Comparison of ENCODE assay signal across 8 mouse cellular contexts in the genomic region with DNA sequence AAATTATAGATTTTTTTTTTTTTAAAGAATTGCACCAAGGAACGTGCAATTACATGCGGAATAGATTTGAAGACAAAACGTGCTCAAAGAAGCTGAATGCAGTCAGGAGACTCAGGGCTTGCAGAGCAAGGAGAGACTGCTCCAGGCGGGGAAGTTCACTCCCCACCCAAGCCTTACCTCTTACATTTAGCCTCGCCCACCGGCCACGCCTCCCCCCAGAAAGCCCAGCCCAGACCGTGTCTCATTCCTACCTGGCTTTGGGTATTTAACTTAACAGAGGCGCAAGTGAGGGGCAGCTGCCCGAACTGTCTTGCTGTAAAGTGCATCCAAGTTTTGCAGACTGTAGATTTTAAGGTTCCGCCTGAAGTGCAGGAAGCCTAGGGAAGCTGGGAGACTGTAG.
DNase-seq lines count a peak whose midpoint lies in the region; ATAC-seq lines count a peak whose summit lies in the region.

No protein-coding gene starts in this region.

- no peak overlapping the region for H3K9ac ChIP-seq in liver, embryonic 16.5 days (ENCODE audit: low read depth, low read length)
- no peak overlapping the region for H3K9ac ChIP-seq in stomach, embryonic 15.5 days

- H3K27me3 ChIP-seq in liver, embryonic 16.5 days (ENCODE audit: control insufficient read depth, insufficient read depth, low read depth, low read length) = no peaks in the 10 kb centered on the region
- no peaks in the 10 kb centered on the region for H3K27me3 ChIP-seq in stomach, embryonic 15.5 days (replicated peaks)

- H3K9me3 ChIP-seq in liver, embryonic 16.5 days (replicated peaks; ENCODE audit: control insufficient read depth, low read length) = no peaks in the 10 kb centered on the region
- no peaks in the 10 kb centered on the region for H3K9me3 ChIP-seq in stomach, embryonic 15.5 days

- no peaks in the 10 kb centered on the region for H3K36me3 ChIP-seq in liver, embryonic 16.5 days (ENCODE audit: control insufficient read depth, insufficient read depth)
- no peaks in the 10 kb centered on the region for H3K36me3 ChIP-seq in stomach, embryonic 15.5 days

- H3K4me3 ChIP-seq in liver, embryonic 16.5 days (ENCODE audit: low read depth, low read length) = peak overlapping the region; percentile 21; the same call in 1 of the 2 replicates
- peak overlapping the region; percentile 21; the same call in 1 of the 2 replicates for H3K4me3 ChIP-seq in stomach, embryonic 15.5 days (replicated peaks)

- H3K4me1 ChIP-seq in liver, embryonic 16.5 days (ENCODE audit: control insufficient read depth, low read depth, low read length) = peaks cover 6% of the 10 kb centered on the region
- peaks cover 5% of the 10 kb centered on the region; the same call in 1 of the 2 replicates for H3K4me1 ChIP-seq in stomach, embryonic 15.5 days

- H3K27ac ChIP-seq in liver, embryonic 16.5 days (ENCODE audit: low read length) = no peak overlapping the region
- no peak overlapping the region for H3K27ac ChIP-seq in stomach, embryonic 15.5 days

- WGBS in liver, embryonic 16.5 days (ENCODE audit: insufficient replicate concordance) = 5% methylated on average over 11 of the region's 11 CpGs
- 13% methylated on average over 11 of the region's 11 CpGs for WGBS in stomach, embryonic 15.5 days

- intact Hi-C loops in left cerebral cortex, postnatal 10 days (cut with DNase I) = no loop called here

- DNase-seq in thymus, postnatal 14 days = peak; percentile 9
- DNase-seq in thymus, postnatal 25 days = no peak
- DNase-seq in left cerebral cortex, postnatal 10 days (ENCODE audit: extremely low spot score in 1 of 2, low spot score in 2 of 2) = no peak
- DNase-seq in frontal cortex, adult 2 months (ENCODE audit: extremely low spot score in 1 of 2, low spot score in 1 of 2) = no peak
- DNase-seq in heart, adult 8-10 months (ENCODE audit: low spot score) = no peak

- peak overlapping the region; percentile 49 for H3K4me2 ChIP-seq in liver, embryonic 16.5 days (ENCODE audit: low read depth, low read length)
- peak overlapping the region; percentile 48 for H3K4me2 ChIP-seq in stomach, embryonic 15.5 days

- ATAC-seq in hematopoietic stem cell, adult 5-6 weeks (replicated peaks in 1 of 2; ENCODE audit: insufficient read depth in 1 of 2, low FRiP score in 2 of 2, low TSS enrichment in 1 of 2, low read depth in 1 of 2, poor library complexity in 2 of 2, severe bottlenecking in 2 of 2) = peak; percentile 86 to 88
- no peak for ATAC-seq in liver, embryonic 16.5 days (ENCODE audit: low read depth)
- ATAC-seq in stomach, embryonic 15.5 days (ENCODE audit: insufficient read depth, low FRiP score, low read depth) = peak; percentile 86; the same call in 1 of the 2 replicates
